Mouse (Mus musculus) B cell, adult 2 months (primary cell): ENCODE data around the gene Plekhh1.
"Not testable (repeated sequence)": the region's sequence is repeated elsewhere in the genome, so short reads cannot be mapped to it uniquely, and the experiment has no call there.

Source experiments
- DNase-seq, 2 experiments: peaks; one replicate each; pipeline ENCODE4 v3.0.0; 2022

Plekhh1 gene

GRCm38 (mm10) chr12:79028911-79029861, at the start of gene Plekhh1:
TSS of gene Plekhh1 (plus strand) at chr12:79029163.
- peak; percentile 54 to 64 for DNase-seq

- peak; percentile 75 for DNase-seq
Measured at GRCm38 (mm10) chr12:78980683-78981091, 48.3 kb upstream of the Plekhh1 start.

DNA sequence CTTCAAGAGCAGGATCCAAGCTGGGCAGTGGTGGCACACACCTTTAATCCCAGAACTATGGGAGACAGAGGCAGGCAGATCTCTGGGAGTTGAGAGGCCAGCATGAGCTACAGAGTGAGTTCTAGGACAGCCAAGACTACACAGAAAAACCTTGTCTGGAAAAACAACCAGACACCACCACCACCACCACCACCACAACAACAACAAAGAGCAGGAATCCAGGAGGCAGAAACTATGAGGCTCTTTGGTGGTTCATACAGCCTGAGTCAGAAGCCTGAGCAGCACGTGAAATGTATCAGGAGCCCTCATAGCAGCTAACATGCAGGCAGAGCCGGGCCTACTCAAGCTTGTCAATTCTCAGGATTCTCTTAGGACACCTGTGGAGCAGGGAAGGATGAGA, 47.8 kb upstream of the Plekhh1 start:
- no peak for DNase-seq

- DNase-seq = no peak
Measured at GRCm38 (mm10) chr12:78981938-78982825, 46.8 kb upstream of the Plekhh1 start.

DNA sequence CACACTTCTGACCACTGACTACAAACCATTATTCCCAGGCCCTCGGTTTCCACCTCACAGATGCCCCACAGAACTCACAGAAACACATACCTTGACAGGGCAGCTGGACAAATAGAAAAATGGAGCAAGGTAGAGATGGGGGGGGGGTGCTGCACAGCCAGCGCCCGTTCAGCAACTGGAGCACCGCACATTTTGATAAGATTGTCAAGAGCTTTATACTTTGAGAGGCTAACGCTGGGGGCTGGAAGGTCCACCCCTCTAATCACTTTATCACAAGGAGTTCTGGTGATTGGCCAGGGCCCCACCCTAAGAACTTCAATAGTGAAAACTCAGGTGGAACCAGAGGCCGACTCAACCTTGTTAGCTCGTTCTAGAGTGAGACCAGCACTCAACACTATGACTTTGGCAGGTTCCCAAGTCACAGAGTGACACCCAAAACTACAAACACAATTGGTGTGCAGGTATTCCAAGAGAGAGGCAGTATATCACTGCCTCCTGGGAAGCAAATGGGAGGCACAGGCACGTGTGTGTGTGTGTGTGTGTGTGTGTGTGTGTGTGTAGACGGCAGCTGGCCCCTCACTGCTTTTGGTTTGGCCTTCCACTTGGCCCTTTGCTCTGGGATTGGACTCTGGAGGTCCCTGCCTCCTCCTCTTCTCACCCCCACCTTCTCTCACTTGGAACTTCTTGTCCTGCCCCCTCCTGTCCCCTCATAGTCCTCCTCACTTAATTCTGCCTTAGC, 45.5 kb upstream of the Plekhh1 start:
- DNase-seq = no peak

DNA sequence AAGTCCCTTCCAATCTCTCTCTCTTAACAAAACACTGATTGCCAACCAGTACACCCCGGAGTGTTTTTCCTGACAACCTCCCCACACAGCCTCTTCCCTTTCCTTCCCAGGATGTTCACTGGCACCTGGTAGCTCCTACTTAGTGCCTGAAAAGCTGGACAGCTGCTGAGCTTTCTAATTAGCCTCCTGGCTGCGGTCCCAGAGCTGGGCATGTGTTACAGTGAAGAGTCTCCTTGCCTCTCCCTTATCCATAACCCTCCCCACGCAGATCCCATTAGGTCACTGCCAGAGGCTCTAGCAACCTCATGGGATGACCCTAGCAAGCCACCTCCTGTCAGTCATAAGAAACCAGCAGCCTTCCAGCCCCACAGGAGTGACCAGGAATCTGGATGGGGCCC, 44.9 kb upstream of the Plekhh1 start:
- DNase-seq = no peak

DNA sequence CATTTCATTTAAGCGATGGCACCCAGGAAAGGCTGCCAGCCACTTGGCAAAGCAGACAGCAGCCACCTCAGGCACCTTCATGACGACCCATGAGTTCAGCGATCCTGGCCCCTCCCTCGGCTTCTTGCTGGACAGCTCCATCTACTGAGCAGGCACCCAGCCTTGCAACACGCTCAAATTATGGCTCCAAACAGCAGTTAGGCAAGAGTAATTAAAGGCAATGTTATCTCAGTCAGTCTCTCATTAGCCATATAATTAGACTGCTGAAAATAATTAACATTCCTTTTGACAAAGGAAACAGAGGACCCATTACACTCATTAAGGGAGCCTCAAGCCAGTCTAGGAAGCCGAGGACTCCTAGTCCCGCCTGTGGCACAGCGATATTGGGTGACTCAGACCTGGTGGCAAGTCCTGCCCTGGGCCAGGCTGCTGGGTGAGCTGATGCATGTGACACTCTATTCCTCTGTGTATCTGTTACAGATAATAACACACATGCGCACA, 41.3 kb upstream of the Plekhh1 start:
- no peak for DNase-seq

DNA sequence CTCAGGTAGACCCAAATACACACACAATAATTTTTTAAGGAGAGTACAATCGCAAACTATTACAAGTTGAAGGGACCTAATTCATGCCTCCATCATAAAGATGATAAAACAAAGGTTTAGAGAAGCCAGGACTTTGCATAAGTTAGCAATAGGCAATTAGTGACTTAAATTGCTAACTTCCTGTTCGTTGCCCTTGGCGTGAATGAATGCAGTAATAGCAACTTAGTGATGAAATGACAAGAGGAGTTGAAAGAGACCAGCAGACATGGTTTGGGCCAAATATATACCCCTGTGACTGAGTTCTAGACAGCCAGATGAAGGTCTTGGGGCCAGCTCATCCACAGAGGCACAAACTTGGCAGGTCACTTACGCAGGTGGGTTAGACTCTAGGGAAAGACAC, 32.7 kb upstream of the Plekhh1 start:
- DNase-seq = no peak

DNA sequence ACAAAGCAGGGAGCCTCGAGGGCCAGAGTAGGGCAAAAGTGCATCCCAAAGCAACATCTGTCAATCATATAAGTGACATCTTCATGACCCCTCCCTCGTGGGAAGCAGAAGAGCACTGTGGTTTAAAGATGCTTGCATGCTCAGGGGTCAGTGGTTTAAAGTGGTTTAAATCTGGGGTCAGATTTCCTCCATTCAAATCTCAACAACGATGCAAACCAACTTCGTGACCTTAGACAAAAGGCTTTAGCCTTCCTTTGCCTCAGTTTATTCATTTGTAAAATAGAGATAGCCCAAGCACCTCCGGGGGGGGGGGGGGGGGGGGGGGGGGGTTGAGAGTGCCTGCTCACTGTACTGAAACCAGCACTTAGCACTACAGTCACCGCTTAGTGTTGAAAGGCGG, 32.3 kb upstream of the Plekhh1 start:
- DNase-seq = no peak

- no peak for DNase-seq
Measured at GRCm38 (mm10) chr12:79002406-79002805, 26.6 kb upstream of the Plekhh1 start.

- no peak for DNase-seq
Measured at GRCm38 (mm10) chr12:79002978-79003377, 26.0 kb upstream of the Plekhh1 start.

- DNase-seq = no peak
Measured at GRCm38 (mm10) chr12:79005456-79005855, 23.5 kb upstream of the Plekhh1 start.

GRCm38 (mm10) chr12:79006076-79006475, 22.9 kb upstream of the Plekhh1 start:
- DNase-seq = no peak

DNA sequence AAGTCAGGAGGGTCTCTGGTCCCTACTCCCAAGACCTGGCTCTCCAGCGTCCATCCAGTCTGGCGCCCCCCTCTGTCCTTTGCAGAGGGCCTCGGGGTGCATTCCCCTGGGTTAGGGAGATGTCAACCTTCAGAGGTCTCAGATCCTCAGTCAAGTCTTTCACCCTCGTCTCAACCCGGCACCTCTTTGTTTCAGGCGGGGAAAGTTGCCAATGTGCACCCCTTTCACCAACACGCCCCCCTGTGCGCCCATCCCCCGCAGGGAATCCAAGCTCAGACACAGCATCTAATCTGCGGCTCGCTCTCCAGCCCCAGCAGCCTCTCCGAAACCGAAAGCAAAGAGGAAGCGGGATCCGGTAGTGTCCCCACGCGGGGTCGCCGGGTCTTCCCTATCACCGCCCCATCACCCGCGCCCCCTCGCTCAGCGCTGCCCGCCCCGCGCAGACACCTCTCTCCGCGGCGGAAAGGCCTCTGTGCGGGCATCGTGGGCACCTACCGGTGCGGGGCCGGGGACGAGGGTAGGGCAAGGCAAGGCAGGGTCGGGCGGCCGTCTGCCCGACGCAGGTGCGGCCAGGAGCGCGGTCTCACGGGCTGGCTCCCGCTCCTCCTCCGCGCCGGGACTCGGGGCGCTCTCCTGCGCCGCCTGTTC, 22.4 kb upstream of the Plekhh1 start:
- DNase-seq = peak; percentile 75 to 76

DNA sequence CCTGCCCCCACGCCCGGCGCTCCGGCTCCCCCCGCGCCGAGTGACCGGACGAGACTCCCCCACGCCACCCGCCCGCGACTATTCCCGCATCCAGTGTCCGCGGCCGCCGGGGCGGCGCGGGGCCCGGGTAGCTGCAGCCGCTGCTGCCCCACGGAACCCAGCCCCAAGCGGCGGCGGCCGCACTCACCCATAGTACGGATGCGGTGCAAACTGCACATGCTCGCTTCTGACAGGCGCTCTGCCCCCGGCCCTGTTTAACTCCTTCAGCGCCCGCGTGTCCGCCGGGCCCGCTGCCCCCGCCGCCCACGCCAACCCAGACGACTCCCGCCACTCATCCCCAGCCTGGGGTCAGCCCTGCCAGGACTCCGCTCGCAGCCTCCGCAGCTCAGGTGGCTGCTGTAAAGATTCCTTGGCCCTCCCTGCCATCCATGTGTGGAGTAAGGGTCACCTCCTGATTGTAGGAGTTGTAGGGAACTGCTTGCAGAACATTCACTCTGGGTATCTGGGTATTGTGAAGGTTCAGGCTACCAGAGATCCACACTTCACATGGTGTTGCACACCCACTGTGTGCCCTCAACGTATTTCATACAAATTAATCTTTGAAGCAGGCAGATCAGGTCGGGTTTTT, 21.7 kb upstream of the Plekhh1 start, which contains the start of gene Tmem229b:
Gene Tmem229b (minus strand): TSS at position 502 of the 628 bp plus-strand sequence.
- peak; percentile 58 to 59 for DNase-seq

- no peak for DNase-seq
Measured at GRCm38 (mm10) chr12:79010569-79010968, 18.4 kb upstream of the Plekhh1 start.

DNA sequence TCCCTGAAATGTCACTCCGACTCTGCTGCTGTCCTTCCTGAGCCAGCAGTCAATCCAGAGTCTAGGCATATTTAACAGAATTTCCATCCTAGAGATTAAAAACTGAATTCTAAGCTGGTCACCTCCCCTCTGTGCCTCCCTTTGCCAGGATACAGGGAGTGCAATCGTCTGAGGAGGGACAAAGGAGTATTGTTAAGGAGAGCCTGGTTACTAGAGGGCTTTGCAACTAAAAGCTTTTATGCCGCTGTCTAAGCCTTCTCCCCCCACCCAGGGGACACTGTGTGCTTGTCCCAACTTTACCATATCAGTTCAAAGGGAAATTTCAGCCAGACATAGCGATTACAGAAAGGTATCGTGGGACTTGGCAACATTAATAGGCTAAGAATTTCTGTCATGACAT, 12.9 kb upstream of the Plekhh1 start:
- no peak for DNase-seq

DNA sequence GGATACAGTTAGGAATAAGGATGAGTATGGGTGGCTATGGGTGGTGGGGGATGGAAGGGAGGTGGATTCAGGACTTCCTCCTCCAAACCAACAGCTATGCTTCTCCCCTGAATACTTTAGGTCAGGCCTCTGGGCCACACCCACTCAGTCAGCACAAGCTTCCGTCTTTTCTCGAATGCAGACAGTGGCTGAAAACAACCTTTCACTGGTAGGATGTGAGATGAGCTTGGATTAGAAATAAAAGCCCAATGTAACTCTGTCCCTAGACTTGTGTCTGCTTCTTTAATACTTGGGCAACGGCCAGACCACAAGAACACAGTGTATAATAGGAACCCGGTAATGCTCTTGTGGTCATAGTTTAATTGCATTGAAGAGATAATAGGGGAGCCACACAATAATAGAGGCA, 11.0 kb upstream of the Plekhh1 start:
- DNase-seq = peak; percentile 35 to 49

DNA sequence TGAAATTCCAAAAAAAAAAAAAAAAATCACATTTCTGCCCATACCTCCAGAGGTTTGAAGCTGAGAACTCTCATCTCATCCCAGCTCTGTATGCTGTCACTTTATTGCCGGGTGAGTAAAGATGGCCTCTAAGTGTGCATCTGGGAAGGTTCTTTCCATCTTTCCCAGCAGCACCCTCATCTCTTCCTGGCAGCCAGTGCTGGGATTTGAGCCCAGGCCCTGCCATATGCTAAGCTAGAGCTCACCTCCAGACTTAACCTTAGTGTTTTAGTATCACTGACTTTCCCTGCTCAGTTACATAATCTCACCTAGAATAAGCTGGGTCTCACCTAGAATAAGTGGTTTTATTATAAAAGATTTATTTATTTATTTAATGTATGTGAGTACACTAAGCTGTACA, 7.1 kb upstream of the Plekhh1 start:
- DNase-seq = no peak

DNA sequence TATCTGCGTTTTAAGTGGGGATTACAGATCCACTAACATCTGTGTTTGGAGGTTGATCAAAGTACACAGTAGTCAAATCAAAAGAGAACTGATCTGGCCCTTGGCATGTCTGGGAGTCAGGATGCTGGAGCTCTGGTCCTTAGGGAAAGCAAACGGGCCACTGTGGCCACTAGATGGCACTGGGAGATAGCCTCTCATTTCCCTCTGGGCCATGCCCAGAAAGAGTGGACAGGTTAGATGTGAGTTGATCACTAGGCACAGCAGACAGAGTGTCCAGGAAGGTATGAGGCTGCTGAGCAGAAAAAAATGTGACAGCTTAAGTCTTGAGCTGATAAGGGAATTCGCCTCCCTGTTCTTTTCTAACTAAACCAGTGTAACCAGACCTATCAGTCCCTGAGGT, 6.1 kb upstream of the Plekhh1 start:
- peak; percentile 29 to 31 for DNase-seq

DNA sequence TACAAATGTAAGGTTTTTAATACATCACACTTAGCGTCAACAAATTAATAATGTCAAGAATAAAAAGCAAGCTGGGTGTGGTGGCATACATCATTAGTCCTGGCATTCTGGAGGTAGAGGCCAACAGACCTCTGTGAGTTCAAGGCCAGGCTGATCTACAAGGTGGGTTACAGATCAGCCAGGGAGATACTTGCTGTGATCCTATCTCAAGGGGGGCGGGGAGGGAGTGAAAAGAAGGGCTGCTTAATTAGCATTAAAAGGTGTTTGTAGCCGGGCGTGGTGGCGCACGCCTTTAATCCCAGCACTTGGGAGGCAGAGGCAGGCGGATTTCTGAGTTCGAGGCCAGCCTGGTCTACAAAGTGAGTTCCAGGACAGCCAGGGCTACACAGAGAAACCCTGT, 1.4 kb upstream of the Plekhh1 start:
- DNase-seq = not testable (repeated sequence)

DNA sequence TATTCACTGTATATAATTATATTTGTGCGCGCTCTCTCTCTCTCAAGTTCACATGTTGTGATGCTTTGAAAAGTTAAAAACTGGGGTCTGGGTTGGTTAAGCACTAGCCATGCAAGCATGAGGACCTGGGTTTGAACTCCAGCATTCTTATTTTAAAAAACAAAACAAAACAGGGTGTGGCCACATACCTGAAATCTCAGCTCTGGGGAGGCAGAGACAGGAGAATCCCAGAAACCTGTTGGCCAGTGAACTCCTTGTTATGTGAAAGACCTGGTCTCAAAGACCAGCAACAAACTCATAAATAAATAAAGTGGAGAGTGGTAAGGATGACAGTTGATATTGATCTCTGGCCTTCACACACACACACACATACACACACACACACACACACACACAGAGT, 5.4 kb downstream of the Plekhh1 start:
- no peak for DNase-seq
